Mouse (Mus musculus) sigmoid colon, adult 10 weeks (tissue): ENCODE measurements around the gene Zfp598. TPM values are rescaled to one million over a fixed set of nuclear protein-coding genes. Genes with fewer than 3 reads are reported as not detected.

ENCODE experiments used
- polyA plus RNA-seq: library from polyadenylated mRNA; stranded (reverse); fragments of 350-450 nt; fragmentation: Illumina TruSeq; extraction: RNeasy Lipid Tissue Mini Kit (QIAGEN cat#74804); gene quantifications from one replicate; pipeline ENCODE4 v1.2.3, GENCODE M21; 2014; ENCODE audit warnings: low read depth, low replicate concordance

Zfp598 gene
- 3.1 TPM for polyA plus RNA-seq

GRCm38 (mm10) chr17:24669545-24670245 lies at the start of gene Zfp598:
Zfp598 (plus strand) TSS chr17:24669687.

GRCm38 (mm10) chr17:24632167-24632812 lies 37.2 kb upstream of the Zfp598 start, which contains the start of the genes Tsc2 and Nthl1:
Tsc2 (minus strand) TSS chr17:24632630.
Nthl1 (plus strand) TSS chr17:24632680.

GRCm38 (mm10) chr17:24650070-24650616 lies 19.3 kb upstream of the Zfp598 start, which contains the start of gene Slc9a3r2:
Slc9a3r2 (minus strand) TSS chr17:24650327.

GRCm38 (mm10) chr17:24658017-24658758 lies 11.3 kb upstream of the Zfp598 start, which contains the start of gene Npw:
Npw (minus strand) TSS chr17:24658457.

GRCm38 (mm10) chr17:24689251-24690081 lies 20.0 kb downstream of the Zfp598 start, which contains the start of gene Syngr3:
Syngr3 (minus strand) TSS chr17:24689955.

GRCm38 (mm10) chr17:24696011-24696697 lies 26.7 kb downstream of the Zfp598 start, which contains the start of the genes Gfer and Noxo1:
Gfer (minus strand) TSS chr17:24696156.
Noxo1 (plus strand) TSS chr17:24696234.

GRCm38 (mm10) chr17:24706982-24707800 lies 37.7 kb downstream of the Zfp598 start, which contains the start of gene Tbl3:
Tbl3 (minus strand) TSS chr17:24707660.

GRCm38 (mm10) chr17:24717943-24718342 lies 48.5 kb downstream of the Zfp598 start, which contains the start of the genes Rnf151 and Rps2:
Rnf151 (minus strand) TSS chr17:24718063.
Rps2 (plus strand) TSS chr17:24718116.

GRCm38 (mm10) chr17:24724184-24724583 lies 54.7 kb downstream of the Zfp598 start, which contains the start of gene Ndufb10:
Ndufb10 (minus strand) TSS chr17:24724478.

GRCm38 (mm10) chr17:24727618-24728017 lies 58.1 kb downstream of the Zfp598 start, which contains the start of gene Rpl3l:
Rpl3l (plus strand) TSS chr17:24727820.

Other genes with a start within 250 kb of the Zfp598 start
- 15.6 TPM for gene Eci1, start 243.0 kb upstream of the Zfp598 start, polyA plus RNA-seq
- 0.50 TPM for gene Dnase1l2, start 226.6 kb upstream of the Zfp598 start, polyA plus RNA-seq
- 1.5 TPM for gene E4f1, start 199.4 kb upstream of the Zfp598 start, polyA plus RNA-seq
- 35.8 TPM for gene Pgp, start 199.3 kb upstream of the Zfp598 start, polyA plus RNA-seq
- not detected for gene Bricd5, start 195.8 kb upstream of the Zfp598 start, polyA plus RNA-seq
- 3.3 TPM for gene Mlst8, start 190.6 kb upstream of the Zfp598 start, polyA plus RNA-seq
- gene Caskin1, start 181.1 kb upstream of the Zfp598 start, polyA plus RNA-seq: 0.09 TPM
- 12.6 TPM for gene Traf7, start 141.7 kb upstream of the Zfp598 start, polyA plus RNA-seq
- gene Rab26, start 135.5 kb upstream of the Zfp598 start, polyA plus RNA-seq: 0.35 TPM
- gene Pkd1, start 119.9 kb upstream of the Zfp598 start, polyA plus RNA-seq: 12.2 TPM
- 12.6 TPM for gene Tsc2, start 37.1 kb upstream of the Zfp598 start, polyA plus RNA-seq
- 0.35 TPM for gene Nthl1, start 37.0 kb upstream of the Zfp598 start, polyA plus RNA-seq
- 6.4 TPM for gene Slc9a3r2, start 19.4 kb upstream of the Zfp598 start, polyA plus RNA-seq
- gene Npw, start 11.2 kb upstream of the Zfp598 start, polyA plus RNA-seq: not detected
- gene Syngr3, start 20.3 kb downstream of the Zfp598 start, polyA plus RNA-seq: 1.1 TPM
- 13.7 TPM for gene Gfer, start 26.5 kb downstream of the Zfp598 start, polyA plus RNA-seq
- gene Noxo1, start 26.5 kb downstream of the Zfp598 start, polyA plus RNA-seq: 14.0 TPM
- not detected for gene Tbl3, start 38.0 kb downstream of the Zfp598 start, polyA plus RNA-seq
- gene Rnf151, start 48.4 kb downstream of the Zfp598 start, polyA plus RNA-seq: not detected
- gene Rps2, start 48.4 kb downstream of the Zfp598 start, polyA plus RNA-seq: 513 TPM
- gene Ndufb10, start 54.8 kb downstream of the Zfp598 start, polyA plus RNA-seq: 96.4 TPM
- gene Rpl3l, start 58.1 kb downstream of the Zfp598 start, polyA plus RNA-seq: not detected
- gene Msrb1, start 67.0 kb downstream of the Zfp598 start, polyA plus RNA-seq: 5.8 TPM
- gene Hs3st6, start 83.3 kb downstream of the Zfp598 start, polyA plus RNA-seq: not detected
- 0.95 TPM for gene Meiob, start 134.6 kb downstream of the Zfp598 start, polyA plus RNA-seq
- 10.6 TPM for gene Hagh, start 170.5 kb downstream of the Zfp598 start, polyA plus RNA-seq
- 194 TPM for gene Fahd1, start 180.7 kb downstream of the Zfp598 start, polyA plus RNA-seq
- not detected for gene Igfals, start 196.3 kb downstream of the Zfp598 start, polyA plus RNA-seq
- 2.7 TPM for gene Nubp2, start 216.7 kb downstream of the Zfp598 start, polyA plus RNA-seq
- not detected for gene Spsb3, start 217.0 kb downstream of the Zfp598 start, polyA plus RNA-seq
- 2.0 TPM for gene Eme2, start 225.4 kb downstream of the Zfp598 start, polyA plus RNA-seq
- gene Mrps34, start 225.4 kb downstream of the Zfp598 start, polyA plus RNA-seq: 1.8 TPM
- gene Nme3, start 226.8 kb downstream of the Zfp598 start, polyA plus RNA-seq: 1.0 TPM